Mouse (Mus musculus): ENCODE results near the gene C87436. TPM values are rescaled to one million over a fixed set of nuclear protein-coding genes. Genes with fewer than 3 reads are reported as not detected.
A peak's percentile ranks its signal among the peaks of the same experiment; 100 is the strongest.

Gene C87436
- polyA plus RNA-seq, 1 experiment from 2014 or later: 21.4 TPM

GRCm38 (mm10) chr6:86494767-86495166 lies 56.6 kb downstream of the C87436 start:
- no peak for DNase-seq (ENCODE audit: low spot score)
- H3K27ac ChIP-seq (ENCODE audit: low read depth): no peak overlapping the region
- no peak for ATAC-seq (replicated peaks; ENCODE audit: low FRiP score, low TSS enrichment, low read depth)
- H3K4me3 ChIP-seq (ENCODE audit: low read depth, low read length): no peak overlapping the region
- H3K9me3 ChIP-seq (ENCODE audit: control insufficient read depth, low read length): no peaks in the 10 kb centered on the region
- H3K9ac ChIP-seq (ENCODE audit: low read length): no peak overlapping the region
- H3K4me1 ChIP-seq (replicated peaks; ENCODE audit: control insufficient read depth, insufficient read depth, low read length): peaks cover 10% of the 10 kb centered on the region
- WGBS: 94% methylated on average over 7 of the region's 7 CpGs
- H3K4me2 ChIP-seq (ENCODE audit: low read length): no peak overlapping the region
- H3K27me3 ChIP-seq (replicated peaks; ENCODE audit: control insufficient read depth, insufficient read depth, low read length): no peaks in the 10 kb centered on the region
- no peaks in the 10 kb centered on the region for H3K36me3 ChIP-seq (ENCODE audit: control insufficient read depth, insufficient read depth, low read length)

- H3K4me3 ChIP-seq (ENCODE audit: low read depth, low read length): no peak overlapping the region
- H3K27me3 ChIP-seq (replicated peaks; ENCODE audit: control insufficient read depth, insufficient read depth, low read length): no peaks in the 10 kb centered on the region
- H3K9me3 ChIP-seq (ENCODE audit: control insufficient read depth, low read length): no peaks in the 10 kb centered on the region
- DNase-seq (ENCODE audit: low spot score) (no peak), ATAC-seq (replicated peaks; ENCODE audit: low FRiP score, low TSS enrichment, low read depth) (no peak)
- no peak overlapping the region for H3K4me2 ChIP-seq (ENCODE audit: low read length)
- no peak overlapping the region for H3K27ac ChIP-seq (ENCODE audit: low read depth)
- no peaks in the 10 kb centered on the region for H3K36me3 ChIP-seq (ENCODE audit: control insufficient read depth, insufficient read depth, low read length)
- peaks cover 10% of the 10 kb centered on the region for H3K4me1 ChIP-seq (replicated peaks; ENCODE audit: control insufficient read depth, insufficient read depth, low read length)
- 56% methylated on average over 3 of the region's 3 CpGs for WGBS
- H3K9ac ChIP-seq (ENCODE audit: low read length): no peak overlapping the region
Measured at GRCm38 (mm10) chr6:86495661-86496060, 57.5 kb downstream of the C87436 start.

GRCm38 (mm10) chr6:86496127-86496526 lies 58.0 kb downstream of the C87436 start:
- no peaks in the 10 kb centered on the region for H3K36me3 ChIP-seq (ENCODE audit: control insufficient read depth, insufficient read depth, low read length)
- no peak overlapping the region for H3K9ac ChIP-seq (ENCODE audit: low read length)
- H3K27ac ChIP-seq (ENCODE audit: low read depth): no peak overlapping the region
- no peak overlapping the region for H3K4me3 ChIP-seq (ENCODE audit: low read depth, low read length)
- ATAC-seq (replicated peaks; ENCODE audit: low FRiP score, low TSS enrichment, low read depth) (no peak), DNase-seq (ENCODE audit: low spot score) (no peak)
- peaks cover 10% of the 10 kb centered on the region for H3K4me1 ChIP-seq (replicated peaks; ENCODE audit: control insufficient read depth, insufficient read depth, low read length)
- no peak overlapping the region for H3K4me2 ChIP-seq (ENCODE audit: low read length)
- H3K9me3 ChIP-seq (ENCODE audit: control insufficient read depth, low read length): no peaks in the 10 kb centered on the region
- WGBS: 65% methylated on average over 8 of the region's 8 CpGs
- H3K27me3 ChIP-seq (replicated peaks; ENCODE audit: control insufficient read depth, insufficient read depth, low read length): no peaks in the 10 kb centered on the region

GRCm38 (mm10) chr6:86496585-86496984 lies 58.4 kb downstream of the C87436 start:
- no peaks in the 10 kb centered on the region for H3K36me3 ChIP-seq (ENCODE audit: control insufficient read depth, insufficient read depth, low read length)
- ATAC-seq (replicated peaks; ENCODE audit: low FRiP score, low TSS enrichment, low read depth) (no peak), DNase-seq (ENCODE audit: low spot score) (no peak)
- no peak overlapping the region; the same call in 1 of the 2 replicates for H3K9ac ChIP-seq (ENCODE audit: low read length)
- H3K27ac ChIP-seq (ENCODE audit: low read depth): peak overlapping the region; percentile 66; the same call in 1 of the 2 replicates
- H3K4me3 ChIP-seq (ENCODE audit: low read depth, low read length): no peak overlapping the region; the same call in 1 of the 2 replicates
- H3K4me2 ChIP-seq (ENCODE audit: low read length): peak overlapping the region; percentile 52
- peaks cover 10% of the 10 kb centered on the region for H3K4me1 ChIP-seq (replicated peaks; ENCODE audit: control insufficient read depth, insufficient read depth, low read length)
- no peaks in the 10 kb centered on the region for H3K9me3 ChIP-seq (ENCODE audit: control insufficient read depth, low read length)
- 72% methylated on average over 5 of the region's 5 CpGs for WGBS
- no peaks in the 10 kb centered on the region for H3K27me3 ChIP-seq (replicated peaks; ENCODE audit: control insufficient read depth, insufficient read depth, low read length)

- H3K9me3 ChIP-seq (ENCODE audit: control insufficient read depth, low read length): no peaks in the 10 kb centered on the region
- H3K27ac ChIP-seq (ENCODE audit: low read depth): peak overlapping the region; percentile 66
- WGBS: 15% methylated on average over 13 of the region's 13 CpGs
- peak overlapping the region; percentile 33 for H3K4me3 ChIP-seq (ENCODE audit: low read depth, low read length)
- peak overlapping the region; percentile 52 for H3K4me2 ChIP-seq (ENCODE audit: low read length)
- ATAC-seq (replicated peaks; ENCODE audit: low FRiP score, low TSS enrichment, low read depth) (peak; percentile 33; the same call in 1 of the 2 replicates), DNase-seq (ENCODE audit: low spot score) (peak; percentile 66)
- no peaks in the 10 kb centered on the region for H3K36me3 ChIP-seq (ENCODE audit: control insufficient read depth, insufficient read depth, low read length)
- H3K27me3 ChIP-seq (replicated peaks; ENCODE audit: control insufficient read depth, insufficient read depth, low read length): no peaks in the 10 kb centered on the region
- peaks cover 10% of the 10 kb centered on the region for H3K4me1 ChIP-seq (replicated peaks; ENCODE audit: control insufficient read depth, insufficient read depth, low read length)
- peak overlapping the region; percentile 37 for H3K9ac ChIP-seq (ENCODE audit: low read length)
Measured at GRCm38 (mm10) chr6:86497071-86497815, 59.1 kb downstream of the C87436 start.

- DNase-seq (ENCODE audit: low spot score): no peak
- ATAC-seq (replicated peaks; ENCODE audit: low FRiP score, low TSS enrichment, low read depth): no peak
- Histone ChIP-seq H3K27me3 (replicated peaks; ENCODE audit: control insufficient read depth, insufficient read depth, low read length) (no peaks in the 10 kb centered on the region), H3K9ac (ENCODE audit: low read length) (peak overlapping the region; percentile 37; the same call in 1 of the 2 replicates), H3K4me1 (replicated peaks; ENCODE audit: control insufficient read depth, insufficient read depth, low read length) (peaks cover 10% of the 10 kb centered on the region), H3K4me3 (ENCODE audit: low read depth, low read length) (peak overlapping the region; percentile 33), H3K4me2 (ENCODE audit: low read length) (peak overlapping the region; percentile 52), H3K27ac (ENCODE audit: low read depth) (peak overlapping the region; percentile 66; the same call in 1 of the 2 replicates), H3K9me3 (ENCODE audit: control insufficient read depth, low read length) (no peaks in the 10 kb centered on the region), H3K36me3 (ENCODE audit: control insufficient read depth, insufficient read depth, low read length) (no peaks in the 10 kb centered on the region)
- 61% methylated on average over 11 of the region's 11 CpGs for WGBS
Measured at GRCm38 (mm10) chr6:86497942-86498732, 60.0 kb downstream of the C87436 start.

GRCm38 (mm10) chr6:86499571-86500109 lies 61.5 kb downstream of the C87436 start:
- peak overlapping the region; percentile 34; the same call in 1 of the 2 replicates for H3K27ac ChIP-seq (ENCODE audit: low read depth)
- no peaks in the 10 kb centered on the region for H3K36me3 ChIP-seq (ENCODE audit: control insufficient read depth, insufficient read depth, low read length)
- no peak overlapping the region for H3K9ac ChIP-seq (ENCODE audit: low read length)
- H3K4me2 ChIP-seq (ENCODE audit: low read length): no peak overlapping the region
- DNase-seq (ENCODE audit: low spot score) (no peak), ATAC-seq (replicated peaks; ENCODE audit: low FRiP score, low TSS enrichment, low read depth) (no peak)
- 66% methylated on average over 5 of the region's 5 CpGs for WGBS
- H3K9me3 ChIP-seq (ENCODE audit: control insufficient read depth, low read length): no peaks in the 10 kb centered on the region
- H3K4me1 ChIP-seq (replicated peaks; ENCODE audit: control insufficient read depth, insufficient read depth, low read length): peaks cover 10% of the 10 kb centered on the region
- no peaks in the 10 kb centered on the region for H3K27me3 ChIP-seq (replicated peaks; ENCODE audit: control insufficient read depth, insufficient read depth, low read length)
- no peak overlapping the region for H3K4me3 ChIP-seq (ENCODE audit: low read depth, low read length)

- Histone ChIP-seq H3K9ac (ENCODE audit: low read length) (no peak overlapping the region), H3K36me3 (ENCODE audit: control insufficient read depth, insufficient read depth, low read length) (no peaks in the 10 kb centered on the region), H3K27me3 (replicated peaks; ENCODE audit: control insufficient read depth, insufficient read depth, low read length) (no peaks in the 10 kb centered on the region), H3K4me2 (ENCODE audit: low read length) (no peak overlapping the region), H3K27ac (ENCODE audit: low read depth) (no peak overlapping the region), H3K4me1 (replicated peaks; ENCODE audit: control insufficient read depth, insufficient read depth, low read length) (no peaks in the 10 kb centered on the region), H3K9me3 (ENCODE audit: control insufficient read depth, low read length) (no peaks in the 10 kb centered on the region), H3K4me3 (ENCODE audit: low read depth, low read length) (no peak overlapping the region)
- WGBS: 83% methylated on average over 4 of the region's 4 CpGs
- no peak for DNase-seq (ENCODE audit: low spot score)
- no peak for ATAC-seq (replicated peaks; ENCODE audit: low FRiP score, low TSS enrichment, low read depth)
Measured at GRCm38 (mm10) chr6:86503513-86503912, 65.3 kb downstream of the C87436 start.
